Mouse (Mus musculus) right cerebral cortex, postnatal 36 days (tissue): ENCODE results near the gene Myg1.

ENCODE experiments used
- DNase-seq, 2 experiments: peaks; one replicate each; pipeline ENCODE4 v3.0.0; 2022; ENCODE audit warnings: low spot score in 2 of 2, mixed read lengths in 1 of 2

Myg1 gene

DNA sequence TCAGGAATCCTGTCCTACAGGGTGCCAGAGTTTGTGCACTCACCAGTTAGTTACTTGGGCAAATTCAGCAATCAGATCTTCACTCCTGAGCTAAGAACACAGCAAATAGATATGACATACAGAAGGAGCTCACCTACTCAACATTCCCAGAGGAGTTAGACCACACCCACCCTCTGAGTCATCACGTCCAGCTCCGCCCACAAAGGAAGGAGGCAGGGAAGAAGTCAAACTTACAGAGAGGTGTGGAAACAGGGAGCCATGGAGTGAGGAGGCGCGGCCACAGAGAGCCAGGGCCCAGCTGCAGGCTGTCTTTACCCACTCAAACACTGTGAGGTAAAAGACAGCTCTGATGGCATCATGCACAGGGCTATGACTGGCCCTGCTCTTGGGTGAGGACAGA is 14.9 kb downstream of the Myg1 start:
- DNase-seq = no peak

DNA sequence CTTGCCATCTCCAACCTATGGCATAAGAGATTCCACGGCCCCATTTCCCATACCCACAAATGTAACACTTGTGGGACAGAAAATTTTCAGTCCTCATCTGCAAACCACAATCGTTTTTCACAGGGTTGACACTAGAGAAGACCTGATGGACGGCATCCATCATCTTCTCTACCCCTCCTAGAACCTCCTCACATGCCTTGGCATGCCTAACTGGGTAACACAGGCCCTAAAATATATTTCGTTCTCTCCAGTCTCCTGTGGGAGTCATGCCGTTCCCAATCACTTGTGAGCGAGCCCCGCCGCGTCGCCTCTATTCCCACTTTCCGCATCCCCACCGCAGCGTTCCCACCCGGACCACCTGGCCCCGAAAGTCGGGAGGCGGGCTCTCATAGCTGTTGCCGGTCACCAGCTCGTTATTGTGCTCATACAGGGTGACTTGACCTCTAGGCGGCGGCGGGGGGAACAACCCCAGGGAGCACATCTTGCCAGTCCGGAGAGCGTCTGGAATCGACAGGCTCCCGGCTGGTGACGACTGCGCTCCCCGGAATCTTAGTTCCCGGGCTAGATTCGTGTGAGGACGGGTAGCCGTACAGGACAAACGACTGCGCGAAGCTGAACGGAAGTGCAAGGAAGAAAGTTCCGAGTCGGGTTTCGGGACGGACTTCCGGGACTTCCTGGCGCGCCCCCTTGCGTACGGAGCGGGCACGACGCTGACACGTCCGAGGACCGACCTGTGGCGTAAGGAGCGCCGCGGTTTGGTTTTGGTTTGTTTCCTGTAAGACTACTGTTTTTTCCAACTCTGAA is 18.8 kb downstream of the Myg1 start, which contains the start of gene Aaas:
TSS of gene Aaas (minus strand) at position 634 of the 804 bp plus-strand sequence.
- DNase-seq = peak; percentile 89 to 90

GRCm38 (mm10) chr15:102350942-102351291 is 19.4 kb downstream of the Myg1 start:
- no peak for DNase-seq

GRCm38 (mm10) chr15:102352177-102352576 is 20.7 kb downstream of the Myg1 start:
- no peak for DNase-seq

GRCm38 (mm10) chr15:102353986-102354385 is 22.5 kb downstream of the Myg1 start:
- no peak for DNase-seq

DNA sequence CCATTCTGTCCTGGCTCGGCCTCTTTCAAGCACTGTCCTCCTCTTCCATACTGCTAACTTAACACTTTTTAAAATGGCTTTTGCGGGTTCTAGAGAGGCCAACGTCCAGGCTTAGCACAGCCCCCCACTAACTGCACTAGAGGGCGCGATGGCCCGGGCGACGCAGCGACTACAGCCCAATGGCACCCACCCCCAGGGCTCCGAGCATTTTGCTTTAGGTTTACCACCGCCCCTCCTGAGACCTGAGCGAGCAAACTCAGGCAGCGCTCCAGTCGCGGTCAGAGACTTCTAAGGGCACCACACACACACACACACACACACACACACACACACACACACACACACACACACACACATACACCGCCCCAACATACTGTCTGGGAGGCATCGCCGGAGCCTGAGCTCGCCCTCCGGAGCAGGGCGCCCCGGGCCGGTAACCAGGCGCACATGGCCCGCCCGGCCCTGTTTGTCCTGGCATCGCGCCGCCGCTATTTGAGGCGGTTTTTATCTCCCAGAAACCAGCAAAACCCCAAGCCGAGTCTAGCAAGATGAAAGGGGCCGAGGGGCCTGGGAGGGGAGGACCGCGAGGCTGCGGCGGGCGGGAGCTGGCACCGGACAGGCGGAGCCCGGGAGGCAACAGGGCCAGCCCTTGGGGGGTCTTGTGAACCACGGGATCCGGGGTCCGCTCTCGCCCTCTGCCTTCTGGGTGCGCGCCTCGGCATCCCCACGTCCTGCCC is 23.8 kb downstream of the Myg1 start:
- DNase-seq = no peak

DNA sequence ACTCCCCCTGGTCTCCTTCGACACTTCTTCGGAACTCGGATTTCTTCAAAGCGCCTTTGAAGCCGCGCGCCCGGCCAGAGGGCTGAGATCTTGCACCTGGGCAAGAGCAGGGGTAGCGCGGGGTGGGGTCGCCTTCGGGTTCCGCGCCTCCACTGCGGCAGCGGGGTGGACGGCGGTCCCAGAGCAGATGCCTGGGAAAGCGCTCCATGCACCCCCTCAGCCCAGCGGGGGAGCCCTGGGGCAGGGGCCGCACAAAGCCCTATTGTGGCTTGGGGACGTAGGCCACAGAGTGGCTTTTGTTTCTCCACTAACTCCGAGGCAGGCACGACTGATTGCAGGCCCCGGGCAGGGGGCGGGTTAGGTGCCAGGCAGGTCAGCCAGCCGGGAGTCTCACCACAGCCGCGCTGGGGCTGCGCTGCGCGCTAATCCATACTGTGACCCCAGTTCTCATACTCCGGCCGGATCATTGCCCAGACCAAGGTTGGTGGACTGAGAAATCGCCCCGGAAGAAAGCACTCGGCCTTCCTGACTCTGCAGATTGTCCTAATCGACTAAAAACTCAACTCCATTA is 24.4 kb downstream of the Myg1 start:
- no peak for DNase-seq

GRCm38 (mm10) chr15:102356501-102357325 is 25.2 kb downstream of the Myg1 start:
- no peak for DNase-seq

DNA sequence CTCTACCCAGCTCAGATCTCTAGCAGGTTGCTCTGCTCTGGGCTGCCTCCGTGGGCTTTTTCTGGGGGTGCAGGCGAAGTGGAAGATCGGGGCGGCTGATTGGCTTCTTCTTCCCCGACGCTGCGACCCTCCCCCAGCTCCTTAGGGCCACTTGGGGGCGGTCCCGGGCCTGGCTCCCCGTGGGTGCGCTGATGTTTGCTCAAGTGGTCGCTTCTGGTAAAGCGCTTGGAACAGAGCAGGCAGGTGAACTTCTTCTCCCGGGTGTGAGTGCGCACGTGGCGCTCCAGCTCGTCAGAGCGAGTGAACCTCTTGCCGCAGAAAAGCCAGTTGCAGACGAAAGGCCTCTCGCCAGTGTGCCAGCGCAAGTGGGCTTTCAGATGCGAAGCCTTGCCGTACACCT is 26.6 kb downstream of the Myg1 start:
- DNase-seq = no peak

DNA sequence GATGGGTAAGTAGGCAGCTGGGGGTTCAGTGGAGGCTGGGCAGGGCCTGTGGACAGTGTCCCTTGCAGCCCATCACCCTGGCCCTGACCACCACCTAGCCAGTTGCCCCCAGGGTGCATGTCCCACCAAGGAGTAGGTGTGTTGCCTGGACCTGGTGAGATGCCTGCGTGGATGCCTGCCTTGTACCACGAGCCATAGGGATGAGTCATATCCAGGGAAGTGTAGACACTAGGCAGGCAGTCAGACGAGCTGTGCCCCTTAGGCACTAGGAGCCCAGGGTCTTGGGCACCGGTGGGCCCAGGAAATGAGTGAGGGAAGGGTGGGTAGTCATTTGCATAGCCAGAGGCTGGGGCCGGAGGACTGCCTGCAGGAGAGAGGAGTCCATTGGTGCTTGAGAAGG is 27.3 kb downstream of the Myg1 start:
- no peak for DNase-seq

- DNase-seq = no peak
Observed at GRCm38 (mm10) chr15:102362648-102363047, 31.1 kb downstream of the Myg1 start.

GRCm38 (mm10) chr15:102364678-102365077 is 33.2 kb downstream of the Myg1 start:
- DNase-seq = no peak

GRCm38 (mm10) chr15:102366238-102366637 is 34.7 kb downstream of the Myg1 start:
- no peak for DNase-seq

DNA sequence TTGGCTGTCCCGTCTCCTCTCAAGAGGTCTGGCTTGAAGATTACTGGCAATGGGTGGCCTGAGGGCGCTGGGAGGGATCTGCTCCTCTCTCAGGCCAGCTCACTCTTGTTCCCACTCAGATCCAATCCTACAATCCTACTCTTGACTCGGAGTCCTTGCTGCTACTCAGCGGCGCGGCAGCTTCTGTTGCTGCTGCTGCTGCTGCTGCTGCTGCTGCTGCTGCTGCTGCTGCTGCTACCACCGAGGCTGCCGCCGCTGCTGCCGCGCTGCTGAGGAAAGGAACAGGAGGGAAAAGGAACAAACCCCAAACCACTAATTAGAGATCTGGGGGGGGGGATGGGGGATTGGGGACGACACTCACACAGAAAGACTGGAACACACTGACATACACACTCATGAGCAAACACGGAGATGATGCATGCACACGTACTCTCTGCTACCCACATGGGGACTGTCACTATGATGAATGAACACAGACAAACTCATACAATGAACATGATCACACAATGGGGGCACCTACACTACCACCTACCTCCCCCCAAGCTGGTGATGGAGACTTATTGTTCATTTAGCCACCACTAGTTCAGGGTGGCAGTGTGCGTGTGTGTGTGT is 35.3 kb downstream of the Myg1 start, which contains the start of gene Sp7:
TSS of gene Sp7 (minus strand) at position 450 of the 612 bp plus-strand sequence.
- no peak for DNase-seq

- no peak for DNase-seq
Observed at GRCm38 (mm10) chr15:102369972-102370371, 38.5 kb downstream of the Myg1 start.

GRCm38 (mm10) chr15:102370727-102371126 is 39.2 kb downstream of the Myg1 start:
- no peak for DNase-seq

DNA sequence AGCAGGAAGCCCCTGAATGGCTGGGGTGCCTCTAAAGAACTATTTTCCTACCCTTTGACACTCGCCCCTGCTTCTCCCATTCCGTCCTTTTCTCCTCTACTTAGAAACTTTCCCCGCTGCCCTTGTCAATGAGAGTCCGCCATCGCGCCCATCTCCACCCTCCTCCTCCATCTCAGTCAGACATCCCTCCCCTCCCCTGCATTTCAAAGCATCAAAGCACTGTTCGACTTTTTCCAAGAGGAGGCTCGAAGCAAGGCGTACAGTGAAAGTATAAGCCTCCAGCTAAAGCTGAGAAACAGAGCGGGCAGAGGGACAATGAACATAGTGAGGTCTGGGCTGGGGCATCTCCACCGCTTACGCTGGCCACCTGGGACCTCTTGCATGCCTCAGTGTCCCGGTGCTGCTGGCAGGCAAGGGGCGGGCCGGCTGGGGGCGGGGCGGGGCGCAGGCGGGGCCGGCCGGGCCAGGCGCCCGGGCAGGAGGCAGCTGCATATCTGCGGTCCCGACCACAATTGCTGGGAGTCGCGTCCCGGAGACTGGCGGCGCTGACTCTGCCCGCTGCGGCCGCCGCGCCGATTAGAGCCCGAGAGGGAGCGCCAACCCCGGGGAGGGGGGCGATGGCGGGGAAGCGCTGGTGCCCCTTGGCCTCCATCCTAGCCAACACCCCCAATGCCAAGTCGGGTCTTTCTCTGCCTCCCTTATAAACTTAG is 45.1 kb downstream of the Myg1 start:
- DNase-seq = no peak

- DNase-seq = peak; percentile 53 to 54
Observed at GRCm38 (mm10) chr15:102377163-102377543, 45.6 kb downstream of the Myg1 start.

DNA sequence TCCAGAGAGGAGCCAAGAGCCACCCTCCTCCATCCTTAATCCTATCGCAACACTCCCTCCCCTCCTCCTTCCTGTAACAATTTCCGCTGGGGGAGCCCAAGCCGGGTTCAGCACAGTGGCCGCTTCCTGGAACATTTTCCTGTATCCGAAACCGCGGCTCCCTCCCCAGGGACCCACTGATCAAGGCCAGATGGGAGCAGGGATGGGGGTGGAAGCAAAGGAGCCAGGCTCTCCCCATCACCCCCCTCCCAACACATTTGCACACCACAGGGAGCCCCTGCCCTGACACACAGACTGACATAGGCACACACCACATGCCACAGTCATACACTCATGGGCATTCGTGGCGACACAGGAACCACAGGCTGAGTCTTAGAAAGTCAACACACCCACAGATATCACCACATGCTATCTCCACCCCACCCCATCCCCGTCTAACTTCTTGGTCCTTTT is 46.3 kb downstream of the Myg1 start:
- no peak for DNase-seq

DNA sequence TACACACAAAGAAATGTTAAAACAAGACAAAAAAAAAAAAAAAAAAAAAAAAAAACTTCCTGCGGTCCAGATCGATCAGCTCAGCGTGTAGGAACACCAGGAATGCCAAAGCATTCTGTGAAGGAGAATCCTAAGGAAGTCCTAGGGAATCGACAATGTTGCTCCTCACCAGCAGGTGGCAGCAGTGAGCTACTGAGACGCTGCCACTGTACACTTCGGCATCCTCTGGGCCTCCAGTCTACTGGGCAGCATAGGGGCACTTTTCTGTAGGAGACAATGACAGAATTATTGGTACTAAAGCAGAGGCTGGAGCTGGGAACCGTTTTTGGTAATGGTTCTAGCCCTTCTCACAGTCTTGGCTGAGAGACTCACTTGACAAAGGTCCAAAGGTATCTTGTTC is 50.1 kb downstream of the Myg1 start:
- peak; percentile 61 to 72 for DNase-seq

GRCm38 (mm10) chr15:102383671-102384070 is 52.2 kb downstream of the Myg1 start:
- no peak for DNase-seq
